Mouse (Mus musculus): Measurements from ENCODE around the gene Ptk6.
A peak's percentile ranks its signal among the peaks of the same experiment; 100 is the strongest.
"Not testable (repeated sequence)": the region's sequence is repeated elsewhere in the genome, so short reads cannot be mapped to it uniquely, and the experiment has no call there.

Ptk6 gene

GRCm38 (mm10) chr2:181218881-181219485 lies 16.4 kb upstream of the Ptk6 start:
- DNase-seq (ENCODE audit: low read depth) = no peak

GRCm38 (mm10) chr2:181216037-181216436 lies 13.4 kb upstream of the Ptk6 start:
- no peak for DNase-seq (ENCODE audit: low read depth)

GRCm38 (mm10) chr2:181213021-181213445 lies 10.4 kb upstream of the Ptk6 start, which contains the start of gene Srms:
Gene Srms, minus strand, starts transcription at chr2:181213185.
- DNase-seq (ENCODE audit: low read depth) = no peak

- no peak for DNase-seq (ENCODE audit: low read depth)
Observed at GRCm38 (mm10) chr2:181212389-181213020, 9.9 kb upstream of the Ptk6 start.

DNA sequence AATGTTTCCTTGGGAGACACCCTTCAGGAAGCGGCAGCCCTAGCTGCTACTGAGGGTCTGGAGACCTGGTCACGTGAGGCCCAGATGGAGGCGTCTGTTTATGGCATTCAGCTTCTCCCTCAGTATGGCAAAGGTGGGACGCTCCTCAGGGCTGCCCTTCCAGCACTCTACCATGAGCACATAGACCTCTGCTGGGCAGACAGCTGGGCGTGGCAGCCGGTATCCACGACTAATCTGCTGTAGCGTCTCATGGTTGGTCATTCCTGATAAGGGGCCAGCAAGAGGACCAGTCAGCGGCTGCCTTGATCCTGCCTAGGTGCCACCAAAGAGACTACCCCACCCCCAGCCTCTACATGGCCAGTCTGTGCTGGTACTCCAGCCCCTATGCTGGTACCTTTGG lies 3.5 kb upstream of the Ptk6 start:
- no peak for DNase-seq (ENCODE audit: low read depth)

- DNase-seq (ENCODE audit: low read depth) = no peak
Observed at GRCm38 (mm10) chr2:181205678-181206077, 3.1 kb upstream of the Ptk6 start.

- no peak for DNase-seq (ENCODE audit: low read depth)
Observed at GRCm38 (mm10) chr2:181202886-181203285, 297 bp upstream of the Ptk6 start.

GRCm38 (mm10) chr2:181201606-181202005 lies 983 bp downstream of the Ptk6 start:
- no peak for DNase-seq (ENCODE audit: low read depth)

- no peak for DNase-seq (ENCODE audit: low read depth)
Observed at GRCm38 (mm10) chr2:181196628-181197300, 5.8 kb downstream of the Ptk6 start.

DNA sequence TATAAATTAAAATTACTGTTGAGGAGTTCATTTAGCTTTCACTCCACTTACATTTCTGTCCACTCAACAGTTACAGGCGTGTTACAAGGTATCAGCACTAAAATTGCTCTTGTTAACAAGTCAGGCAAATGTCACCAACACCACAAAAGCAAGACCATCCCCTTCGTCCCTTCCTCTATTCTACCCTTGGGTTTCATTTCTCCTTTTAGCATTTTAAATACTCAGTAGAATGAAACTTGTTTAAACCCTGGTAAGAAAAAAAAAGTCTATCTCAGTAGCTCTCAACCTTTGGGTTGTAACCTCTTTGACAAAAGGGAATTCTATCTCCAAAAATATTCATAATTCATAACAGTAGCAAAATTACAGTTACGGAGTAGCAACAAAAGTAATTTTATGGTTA lies 9.5 kb downstream of the Ptk6 start:
- DNase-seq (ENCODE audit: low read depth) = no peak

DNA sequence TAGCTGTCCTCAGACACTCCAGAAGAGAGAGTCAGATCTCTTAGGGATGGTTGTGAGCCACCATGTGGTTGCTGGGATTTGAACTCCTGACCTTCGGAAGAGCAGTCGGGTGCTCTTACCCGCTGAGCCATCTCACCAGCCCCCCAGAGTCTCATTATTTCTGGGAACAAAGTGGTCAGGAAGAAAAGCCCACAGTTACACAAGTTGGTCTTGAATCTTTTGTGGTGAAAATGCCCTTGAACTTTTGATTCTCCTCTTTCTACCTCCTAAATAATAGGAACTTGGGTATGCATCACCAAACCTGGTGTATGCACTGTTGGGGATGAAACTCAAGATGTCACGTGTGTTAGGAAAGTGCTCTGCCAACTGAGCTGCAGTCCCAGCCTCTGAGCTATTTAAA lies 10.7 kb downstream of the Ptk6 start:
- no peak for DNase-seq (ENCODE audit: low read depth)

- DNase-seq (ENCODE audit: low read depth) = not testable (repeated sequence)
Observed at GRCm38 (mm10) chr2:181191385-181191784, 11.2 kb downstream of the Ptk6 start.

DNA sequence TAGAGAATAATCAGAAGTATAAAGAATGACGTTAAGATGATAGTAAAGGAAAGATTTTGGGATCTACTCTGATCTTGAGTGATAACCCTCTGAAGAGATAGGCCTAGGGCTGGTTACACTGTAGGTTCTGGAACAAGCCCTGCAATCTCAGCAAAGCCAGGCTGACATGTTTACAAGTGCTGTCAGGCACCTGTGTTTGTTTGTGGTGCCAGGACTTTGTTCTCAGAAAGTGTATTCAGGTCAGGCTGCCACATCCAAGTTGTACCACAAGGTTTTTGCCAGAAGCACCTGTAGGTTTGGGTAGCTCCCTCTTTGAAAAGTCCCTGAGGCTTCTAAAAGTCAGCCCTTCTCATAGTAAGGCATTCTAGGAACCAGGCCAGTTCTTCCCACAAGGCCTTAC lies 13.3 kb downstream of the Ptk6 start:
- no peak for DNase-seq (ENCODE audit: low read depth)

DNA sequence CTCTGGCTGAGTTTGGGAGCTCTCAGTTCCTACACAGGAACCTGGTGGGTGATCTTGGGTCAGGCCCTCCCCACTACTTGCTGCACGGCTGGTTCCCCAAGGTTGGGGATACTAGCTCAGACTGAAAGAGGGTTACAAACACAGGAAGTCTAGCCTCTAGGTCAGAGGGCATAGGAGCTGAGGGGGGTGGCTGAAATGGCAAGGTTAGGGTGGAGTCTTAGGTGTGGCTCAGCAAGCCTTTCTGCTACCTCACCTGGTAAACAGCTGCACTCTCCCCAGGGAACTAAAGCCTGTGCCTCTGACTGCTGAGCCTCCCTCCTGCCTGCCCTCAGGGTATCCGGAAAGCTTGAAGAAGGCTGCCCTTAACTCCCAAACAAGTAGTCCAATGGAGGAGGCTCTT lies 13.9 kb downstream of the Ptk6 start:
- no peak for DNase-seq (ENCODE audit: low read depth)

DNA sequence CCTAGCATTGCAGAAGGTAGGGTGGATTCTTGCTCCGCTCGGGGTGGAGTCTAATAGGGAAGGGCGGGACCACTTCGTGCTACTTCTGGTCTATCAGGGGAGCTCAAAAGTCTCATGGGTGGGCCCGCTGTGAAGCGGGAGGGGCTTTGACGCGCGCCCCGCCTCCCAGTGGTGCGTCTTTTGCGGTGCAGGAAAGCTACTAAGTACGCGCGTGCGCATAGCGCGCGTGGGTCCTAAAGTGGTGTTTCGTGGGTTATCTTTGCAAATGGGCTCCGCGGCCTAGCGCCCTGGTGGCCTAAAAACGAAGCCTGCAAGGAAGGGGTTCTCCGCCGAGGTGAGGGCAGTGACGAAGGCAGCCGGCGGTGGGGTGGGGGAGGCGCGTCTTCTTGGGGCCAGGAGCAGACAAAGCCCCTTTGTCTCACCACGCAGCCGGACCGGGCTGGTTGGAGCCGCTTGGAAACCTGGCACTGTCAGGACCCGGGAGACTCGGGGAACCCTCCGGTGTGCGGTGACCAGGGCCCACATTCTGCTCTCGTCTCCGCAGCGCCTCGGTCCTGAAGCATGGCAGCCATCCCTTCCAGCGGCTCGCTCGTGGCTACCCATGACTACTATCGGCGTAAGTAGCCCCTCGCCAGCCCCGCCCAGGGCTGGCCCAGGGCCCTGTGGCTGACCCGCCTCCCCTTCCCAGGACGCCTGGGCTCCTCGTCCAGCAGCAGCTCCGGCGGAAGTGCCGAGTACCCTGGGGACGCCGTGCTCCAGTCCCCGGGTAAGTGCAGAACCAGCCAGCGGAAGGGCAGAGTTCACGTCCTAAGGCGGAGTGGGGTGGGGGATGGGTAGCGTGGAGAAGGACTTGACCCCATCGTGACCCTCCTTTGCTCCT lies 15.2 kb downstream of the Ptk6 start, which contains the start of gene Ppdpf:
Ppdpf (plus strand) TSS at position 127 of the 880 bp plus-strand sequence.
- DNase-seq (ENCODE audit: low read depth) = peak; percentile 84

DNA sequence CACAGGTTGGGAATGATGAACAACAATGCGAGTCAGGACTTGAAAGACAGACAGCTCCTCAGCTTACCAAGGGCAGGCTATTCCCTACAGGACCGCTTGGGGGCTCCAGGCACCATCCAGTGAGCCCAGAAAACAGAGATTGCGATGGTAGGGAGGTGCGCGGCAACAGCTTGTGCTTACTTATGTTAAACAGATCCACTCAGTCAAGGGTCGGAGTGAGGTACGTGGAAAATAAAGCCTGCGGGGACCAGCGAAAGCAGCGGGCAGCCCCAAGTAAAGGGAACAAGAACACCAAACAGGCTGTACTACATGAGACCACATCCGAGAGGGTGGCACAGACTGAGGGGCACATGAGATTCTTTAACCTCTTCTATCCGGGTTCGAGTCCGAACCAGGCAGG lies 16.0 kb downstream of the Ptk6 start:
- DNase-seq (ENCODE audit: low read depth) = peak; percentile 73

DNA sequence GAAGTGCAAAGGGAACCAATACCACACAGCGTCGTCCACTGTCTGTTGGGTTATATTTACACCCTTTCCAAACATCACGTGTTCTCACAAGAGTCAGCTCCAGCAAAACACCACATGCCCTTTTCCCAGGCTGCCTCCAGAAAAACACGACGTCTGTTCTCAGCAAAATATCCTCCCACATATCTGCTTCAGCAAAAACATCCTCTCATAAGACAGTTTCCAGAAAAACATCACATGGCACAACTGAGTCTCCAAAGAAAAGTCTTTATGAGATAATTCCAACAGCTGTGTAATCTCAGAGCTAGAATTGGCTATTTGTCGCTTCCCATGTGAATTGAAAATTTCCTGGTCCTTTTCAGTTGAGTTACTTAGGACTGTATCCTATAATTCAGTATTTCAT lies 21.7 kb downstream of the Ptk6 start:
- no peak for DNase-seq (ENCODE audit: low read depth)

- DNase-seq (ENCODE audit: low read depth) = no peak
Observed at GRCm38 (mm10) chr2:181178471-181178870, 24.1 kb downstream of the Ptk6 start.

DNA sequence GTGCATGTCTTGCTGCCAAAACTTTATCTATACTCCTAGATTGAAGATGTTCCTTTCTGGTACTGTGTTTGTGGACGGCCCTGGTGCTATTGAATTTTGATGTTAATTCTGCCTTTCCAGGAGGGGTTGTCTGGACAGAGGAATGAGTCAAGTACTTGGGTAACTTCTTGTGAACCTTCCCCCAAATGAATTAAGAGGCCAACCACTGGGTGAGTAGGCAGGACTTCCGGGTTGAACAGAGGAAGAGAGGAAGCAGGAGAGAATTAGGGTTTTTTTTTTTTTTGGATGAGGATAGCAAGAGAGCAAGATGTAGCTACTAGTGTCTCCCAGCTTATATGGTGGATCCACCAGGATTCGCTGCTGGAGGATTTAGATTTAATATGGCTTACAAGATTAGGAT lies 24.6 kb downstream of the Ptk6 start:
- no peak for DNase-seq (ENCODE audit: low read depth)

DNA sequence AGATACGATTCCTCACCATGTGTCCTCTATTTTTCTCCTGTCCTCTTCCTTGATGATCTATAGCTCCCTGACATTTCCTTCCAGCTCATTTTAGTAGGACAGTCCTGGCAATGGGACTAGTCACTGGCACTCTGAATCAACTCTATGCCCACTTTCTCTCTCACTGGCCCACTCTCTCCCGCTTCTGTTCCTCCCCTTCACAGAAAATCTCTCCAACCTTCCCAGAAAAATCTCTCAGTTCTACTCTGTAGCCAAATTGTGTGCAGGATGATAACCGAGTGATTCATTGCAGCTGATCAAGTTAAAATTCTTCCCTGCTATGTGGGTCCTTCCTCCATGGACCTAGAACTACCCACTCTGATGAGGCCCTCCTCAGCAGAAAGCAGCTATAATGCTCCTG lies 27.9 kb downstream of the Ptk6 start:
- DNase-seq (ENCODE audit: low read depth) = no peak

DNA sequence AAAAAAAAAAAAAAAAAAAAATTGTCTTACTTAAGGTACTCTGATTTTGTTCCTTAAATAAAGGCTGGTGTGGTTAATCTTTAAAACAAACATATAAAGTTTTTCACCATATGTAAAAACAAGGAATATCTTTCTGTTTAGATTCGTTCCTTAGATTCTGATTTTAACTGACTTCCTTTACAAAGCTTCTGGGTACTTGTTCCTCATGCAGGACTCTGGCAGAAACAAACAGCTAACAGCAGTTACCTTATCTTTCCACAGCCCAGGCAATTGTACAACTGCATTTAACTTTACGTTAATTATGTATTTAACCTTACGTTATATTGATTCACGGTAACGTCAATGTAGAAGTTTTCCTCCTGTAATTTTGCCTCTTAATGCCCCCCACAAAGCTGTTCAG lies 36.1 kb downstream of the Ptk6 start:
- no peak for DNase-seq (ENCODE audit: low read depth)

- no peak for DNase-seq (ENCODE audit: low read depth)
Observed at GRCm38 (mm10) chr2:181160821-181161220, 41.8 kb downstream of the Ptk6 start.

All from fibroblast of lung, adult 2 months (primary cell).